Mouse (Mus musculus): ENCODE measurements at regions not wholly inside any gene's neighbourhood (a gene's known extent, or its start where the extent isn't known, plus 50 kb on each side); places are given as distances from the start of the nearest gene placed in this dataset.

DNA sequence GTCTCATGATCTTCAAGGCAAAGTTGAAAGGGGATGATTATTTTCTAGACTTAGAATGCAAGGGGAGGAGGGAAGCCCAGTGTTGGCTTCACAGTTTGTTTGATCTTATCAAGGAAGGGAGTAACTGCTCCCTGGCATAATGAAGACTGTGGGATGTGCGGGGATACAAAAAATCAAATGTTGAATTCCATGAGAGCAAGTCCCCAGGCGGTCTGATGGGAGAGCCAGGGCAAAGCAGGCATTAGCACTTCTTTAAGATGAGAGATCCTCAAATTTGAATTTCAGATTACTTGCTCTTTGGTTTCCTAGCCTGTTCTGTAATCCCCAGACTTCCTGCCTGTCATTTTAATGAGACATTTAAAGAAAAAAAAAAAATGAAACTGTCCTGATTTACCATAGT lies 525.6 kb upstream of the Man1a start:
- DNase-seq (ENCODE audit: low spot score) (no peak), ATAC-seq (replicated peaks; ENCODE audit: low FRiP score) (no peak)
- 34% methylated on average over 2 of the region's 2 CpGs for WGBS
- Histone ChIP-seq H3K9ac (ENCODE audit: low read length) (no peak overlapping the region), H3K4me3 (ENCODE audit: low read depth, low read length) (no peak overlapping the region), H3K4me2 (ENCODE audit: low read depth, low read length, severe bottlenecking) (no peak overlapping the region), H3K4me1 (replicated peaks; ENCODE audit: control insufficient read depth, insufficient read depth, low read length) (no peaks in the 10 kb centered on the region), H3K36me3 (ENCODE audit: control insufficient read depth, insufficient read depth, low read length) (no peaks in the 10 kb centered on the region), H3K9me3 (ENCODE audit: control insufficient read depth, low read length) (no peaks in the 10 kb centered on the region), H3K27me3 (ENCODE audit: control insufficient read depth, insufficient read depth, low read length) (no peaks in the 10 kb centered on the region), H3K27ac (ENCODE audit: low read depth, low read length) (no peak overlapping the region)

DNA sequence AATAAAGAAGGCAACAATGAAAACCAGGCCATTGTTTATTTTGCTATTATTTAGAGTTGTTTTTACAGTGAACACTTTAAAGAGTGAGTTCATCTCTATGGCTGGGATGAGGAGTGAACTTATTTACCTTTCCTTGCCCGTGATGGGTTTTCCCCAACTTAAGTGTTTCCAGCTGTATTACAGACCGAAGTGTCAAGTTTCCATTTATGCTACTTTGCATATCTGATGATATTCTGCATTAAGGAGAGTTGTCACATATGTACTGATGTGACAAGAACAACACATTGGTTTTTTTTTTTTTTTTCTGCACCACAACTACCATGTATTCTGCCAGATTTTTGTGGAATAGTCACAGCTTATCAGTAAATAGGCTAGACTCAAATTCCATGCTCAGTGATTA lies 518.7 kb upstream of the Man1a start:
- H3K4me3 ChIP-seq (ENCODE audit: low read depth, low read length), result no peak overlapping the region
- 73% methylated on average over 2 of the region's 2 CpGs for WGBS
- no peak overlapping the region for H3K9ac ChIP-seq (ENCODE audit: low read length)
- no peaks in the 10 kb centered on the region for H3K4me1 ChIP-seq (replicated peaks; ENCODE audit: control insufficient read depth, insufficient read depth, low read length)
- DNase-seq (ENCODE audit: low spot score) (no peak), ATAC-seq (replicated peaks; ENCODE audit: low FRiP score) (no peak)
- H3K36me3 ChIP-seq (ENCODE audit: control insufficient read depth, insufficient read depth, low read length), result no peaks in the 10 kb centered on the region
- no peaks in the 10 kb centered on the region for H3K9me3 ChIP-seq (ENCODE audit: control insufficient read depth, low read length)
- H3K27me3 ChIP-seq (ENCODE audit: control insufficient read depth, insufficient read depth, low read length), result no peaks in the 10 kb centered on the region
- no peak overlapping the region for H3K4me2 ChIP-seq (ENCODE audit: low read depth, low read length, severe bottlenecking)
- H3K27ac ChIP-seq (ENCODE audit: low read depth, low read length), result no peak overlapping the region

DNA sequence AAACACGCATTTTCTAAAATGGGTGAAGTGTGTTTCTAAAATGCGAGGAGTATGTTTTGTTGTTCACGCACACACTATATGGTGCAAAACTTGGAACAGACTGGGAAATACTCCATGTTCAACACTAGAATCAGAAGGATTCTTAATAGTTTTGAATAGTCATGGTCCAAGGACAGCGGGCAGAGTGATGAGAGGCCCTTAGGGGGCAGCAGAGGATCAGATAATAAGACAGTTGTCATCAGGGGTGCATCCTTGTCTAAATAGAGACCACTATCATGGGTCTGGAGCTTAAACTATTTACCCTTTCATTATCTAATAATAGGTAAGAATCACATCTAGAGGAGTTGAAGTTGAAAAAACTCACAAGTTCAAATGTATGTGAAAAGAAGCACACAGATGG lies 482.2 kb upstream of the Man1a start:
- ATAC-seq (replicated peaks; ENCODE audit: low FRiP score) (0 out of 2 replicates have a peak, but pooled peaks have one; percentile 30), DNase-seq (ENCODE audit: low spot score) (no peak)
- H3K4me2 ChIP-seq (ENCODE audit: low read depth, low read length, severe bottlenecking), result no peak overlapping the region
- H3K27me3 ChIP-seq (ENCODE audit: control insufficient read depth, insufficient read depth, low read length), result no peaks in the 10 kb centered on the region
- no peak overlapping the region for H3K27ac ChIP-seq (ENCODE audit: low read depth, low read length)
- H3K36me3 ChIP-seq (ENCODE audit: control insufficient read depth, insufficient read depth, low read length), result no peaks in the 10 kb centered on the region
- no peaks in the 10 kb centered on the region for H3K4me1 ChIP-seq (replicated peaks; ENCODE audit: control insufficient read depth, insufficient read depth, low read length)
- 67% methylated on average over 4 of the region's 4 CpGs for WGBS
- H3K9ac ChIP-seq (ENCODE audit: low read length), result no peak overlapping the region
- no peaks in the 10 kb centered on the region for H3K9me3 ChIP-seq (ENCODE audit: control insufficient read depth, low read length)
- no peak overlapping the region for H3K4me3 ChIP-seq (ENCODE audit: low read depth, low read length)

DNA sequence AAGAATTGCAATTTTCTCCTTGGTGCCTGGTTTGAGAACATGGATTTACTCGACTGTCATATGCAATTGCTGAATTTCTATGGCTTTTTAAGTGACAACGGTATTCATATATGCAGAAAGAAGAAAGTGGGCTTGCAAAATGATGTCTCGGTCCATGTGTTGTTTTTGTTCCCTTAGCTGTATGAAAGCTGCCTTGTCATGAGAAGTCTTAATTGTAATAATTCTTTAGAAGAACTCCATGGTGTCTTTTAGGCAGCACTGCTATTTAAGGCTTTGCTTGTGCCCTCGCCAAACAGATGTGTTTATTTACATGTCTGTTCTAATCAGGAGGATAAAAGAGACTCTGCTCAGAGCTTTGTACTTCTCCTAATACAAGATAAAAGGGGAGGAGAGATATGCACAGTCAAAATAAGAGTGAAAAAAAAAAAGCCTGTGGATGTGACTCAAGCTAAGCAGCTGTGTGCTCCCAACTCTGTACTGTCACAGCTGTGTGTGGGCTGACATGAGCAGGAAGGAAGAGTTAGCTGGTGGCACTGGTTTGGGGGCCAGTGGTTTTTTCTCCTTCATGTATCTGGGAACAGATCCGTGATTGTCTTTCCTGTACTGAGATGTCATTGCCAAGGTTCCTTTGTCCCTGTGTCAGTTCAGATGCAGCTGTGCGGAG lies 475.5 kb upstream of the Man1a start:
- ATAC-seq (replicated peaks; ENCODE audit: low FRiP score), result no peak

DNA sequence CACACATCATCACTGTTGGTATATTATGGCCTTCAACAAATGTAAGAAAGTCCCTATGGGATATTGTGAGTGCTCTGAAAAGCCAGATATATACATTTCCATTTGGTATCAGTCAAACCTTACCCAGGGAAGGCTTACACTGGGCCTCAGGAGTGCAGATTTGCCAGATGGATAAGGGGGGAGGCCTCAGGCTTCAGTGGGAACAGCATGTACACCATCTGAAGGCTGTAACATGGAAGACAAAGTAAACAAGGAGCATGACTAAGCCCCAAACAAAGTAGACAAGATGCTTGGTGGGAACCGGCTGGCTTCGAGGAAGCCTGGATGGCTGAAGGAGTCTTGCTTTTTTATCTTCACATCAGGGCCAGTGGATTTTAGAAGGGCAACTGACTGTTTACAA lies 474.3 kb upstream of the Man1a start:
- Histone ChIP-seq H3K9me3 (ENCODE audit: control insufficient read depth, low read length) (no peaks in the 10 kb centered on the region), H3K9ac (ENCODE audit: low read length) (no peak overlapping the region), H3K4me1 (replicated peaks; ENCODE audit: control insufficient read depth, insufficient read depth, low read length) (no peaks in the 10 kb centered on the region), H3K27me3 (ENCODE audit: control insufficient read depth, insufficient read depth, low read length) (no peaks in the 10 kb centered on the region), H3K4me3 (ENCODE audit: low read depth, low read length) (no peak overlapping the region), H3K27ac (ENCODE audit: low read depth, low read length) (no peak overlapping the region), H3K4me2 (ENCODE audit: low read depth, low read length, severe bottlenecking) (no peak overlapping the region), H3K36me3 (ENCODE audit: control insufficient read depth, insufficient read depth, low read length) (no peaks in the 10 kb centered on the region)
- DNase-seq (ENCODE audit: low spot score) (no peak), ATAC-seq (replicated peaks; ENCODE audit: low FRiP score) (no peak)
- 92% methylated on average over 2 of the region's 2 CpGs for WGBS

More for the DNA sequence above, 475.5 kb upstream of the Man1a start:
- DNase-seq (ENCODE audit: low spot score), result no peak
- no peak overlapping the region for H3K4me2 ChIP-seq (ENCODE audit: low read depth, low read length, severe bottlenecking)
- no peaks in the 10 kb centered on the region for H3K36me3 ChIP-seq (ENCODE audit: control insufficient read depth, insufficient read depth, low read length)
- H3K4me3 ChIP-seq (ENCODE audit: low read depth, low read length), result no peak overlapping the region
- no peaks in the 10 kb centered on the region for H3K9me3 ChIP-seq (ENCODE audit: control insufficient read depth, low read length)
- no peak overlapping the region for H3K9ac ChIP-seq (ENCODE audit: low read length)
- 84% methylated on average over 6 of the region's 6 CpGs for WGBS
- no peaks in the 10 kb centered on the region for H3K4me1 ChIP-seq (replicated peaks; ENCODE audit: control insufficient read depth, insufficient read depth, low read length)
- no peaks in the 10 kb centered on the region for H3K27me3 ChIP-seq (ENCODE audit: control insufficient read depth, insufficient read depth, low read length)
- H3K27ac ChIP-seq (ENCODE audit: low read depth, low read length), result no peak overlapping the region

DNA sequence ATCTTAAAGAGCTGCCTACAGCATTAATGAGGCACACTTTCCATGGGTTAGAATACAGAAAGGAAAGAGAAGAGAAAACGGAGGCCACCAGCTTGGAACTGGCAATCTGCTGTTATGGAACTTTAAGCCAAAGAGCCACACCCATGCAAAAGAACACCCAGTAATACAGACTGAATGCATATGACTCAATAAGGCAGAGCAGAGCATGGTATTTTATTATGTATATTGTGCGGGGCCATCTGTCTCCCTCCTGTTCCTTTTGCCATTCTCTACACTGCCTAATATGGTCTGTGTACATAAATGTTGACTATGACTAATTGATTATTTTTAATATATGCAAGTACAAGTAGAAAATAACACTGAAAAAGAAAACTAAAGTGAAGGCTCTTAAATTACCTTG lies 472.6 kb upstream of the Man1a start:
- no peak for DNase-seq (ENCODE audit: low spot score)
- Histone ChIP-seq H3K4me3 (ENCODE audit: low read depth, low read length) (no peak overlapping the region), H3K9me3 (ENCODE audit: control insufficient read depth, low read length) (no peaks in the 10 kb centered on the region), H3K4me2 (ENCODE audit: low read depth, low read length, severe bottlenecking) (no peak overlapping the region), H3K9ac (ENCODE audit: low read length) (no peak overlapping the region), H3K36me3 (ENCODE audit: control insufficient read depth, insufficient read depth, low read length) (no peaks in the 10 kb centered on the region), H3K4me1 (replicated peaks; ENCODE audit: control insufficient read depth, insufficient read depth, low read length) (no peaks in the 10 kb centered on the region), H3K27ac (ENCODE audit: low read depth, low read length) (no peak overlapping the region), H3K27me3 (ENCODE audit: control insufficient read depth, insufficient read depth, low read length) (no peaks in the 10 kb centered on the region)
- no peak for ATAC-seq (replicated peaks; ENCODE audit: low FRiP score)
- WGBS, result 90% methylated on average over 2 of the region's 2 CpGs

DNA sequence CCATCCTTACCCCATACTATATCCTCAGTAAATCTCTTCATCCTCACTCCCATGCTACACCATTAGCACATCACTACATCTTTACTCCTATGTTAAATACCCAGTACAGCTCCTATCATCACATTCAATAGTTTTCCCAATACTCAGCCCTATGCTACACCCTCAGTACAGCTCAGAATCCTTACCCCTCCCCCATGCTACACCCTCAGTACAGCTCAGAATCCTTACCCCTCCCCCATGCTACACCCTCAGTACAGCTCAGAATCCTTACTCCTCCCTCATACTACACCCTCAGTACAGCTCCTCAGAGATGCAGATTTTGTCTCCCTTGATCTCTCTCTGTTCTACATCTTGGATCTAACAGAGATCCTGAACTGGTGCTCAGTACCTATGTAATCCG lies 472.1 kb upstream of the Man1a start:
- H3K4me1 ChIP-seq (replicated peaks; ENCODE audit: control insufficient read depth, insufficient read depth, low read length), result no peaks in the 10 kb centered on the region
- DNase-seq (ENCODE audit: low spot score), result no peak
- WGBS, result 86% methylated on average over 1 of the region's 1 CpGs
- no peak overlapping the region for H3K9ac ChIP-seq (ENCODE audit: low read length)
- H3K9me3 ChIP-seq (ENCODE audit: control insufficient read depth, low read length), result no peaks in the 10 kb centered on the region
- H3K27ac ChIP-seq (ENCODE audit: low read depth, low read length), result no peak overlapping the region
- H3K4me2 ChIP-seq (ENCODE audit: low read depth, low read length, severe bottlenecking), result no peak overlapping the region
- H3K27me3 ChIP-seq (ENCODE audit: control insufficient read depth, insufficient read depth, low read length), result no peaks in the 10 kb centered on the region
- H3K36me3 ChIP-seq (ENCODE audit: control insufficient read depth, insufficient read depth, low read length), result no peaks in the 10 kb centered on the region
- no peak overlapping the region for H3K4me3 ChIP-seq (ENCODE audit: low read depth, low read length)
- ATAC-seq (replicated peaks; ENCODE audit: low FRiP score), result no peak

DNA sequence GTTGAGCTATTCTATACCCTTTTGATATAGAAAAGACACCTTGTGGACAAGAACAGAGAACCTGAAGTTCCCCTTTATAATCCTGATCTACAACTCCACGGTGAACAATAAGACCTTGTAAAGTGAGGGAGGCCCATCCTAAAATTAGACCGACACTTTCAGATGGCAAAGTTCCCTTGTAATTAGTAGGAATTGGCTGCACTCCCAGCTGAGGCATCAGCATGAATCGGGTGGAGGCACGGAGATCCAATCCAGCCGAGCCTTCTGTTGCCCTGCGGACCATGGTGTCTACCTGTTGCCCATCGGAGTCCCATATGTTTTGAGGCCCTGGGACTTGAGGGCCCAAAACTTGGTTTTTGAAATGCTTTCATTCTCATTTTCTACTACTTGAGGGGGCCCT lies 456.2 kb upstream of the Man1a start:
- Histone ChIP-seq H3K9me3 (ENCODE audit: control insufficient read depth, low read length) (no peaks in the 10 kb centered on the region; the same call in 1 of the 2 replicates), H3K4me1 (replicated peaks; ENCODE audit: control insufficient read depth, insufficient read depth, low read length) (no peaks in the 10 kb centered on the region), H3K27me3 (ENCODE audit: control insufficient read depth, insufficient read depth, low read length) (no peaks in the 10 kb centered on the region), H3K36me3 (ENCODE audit: control insufficient read depth, insufficient read depth, low read length) (no peaks in the 10 kb centered on the region), H3K4me2 (ENCODE audit: low read depth, low read length, severe bottlenecking) (no peak overlapping the region), H3K9ac (ENCODE audit: low read length) (no peak overlapping the region), H3K4me3 (ENCODE audit: low read depth, low read length) (no peak overlapping the region), H3K27ac (ENCODE audit: low read depth, low read length) (no peak overlapping the region)
- 90% methylated on average over 7 of the region's 7 CpGs for WGBS
- no peak for ATAC-seq (replicated peaks; ENCODE audit: low FRiP score)
- DNase-seq (ENCODE audit: low spot score), result no peak

DNA sequence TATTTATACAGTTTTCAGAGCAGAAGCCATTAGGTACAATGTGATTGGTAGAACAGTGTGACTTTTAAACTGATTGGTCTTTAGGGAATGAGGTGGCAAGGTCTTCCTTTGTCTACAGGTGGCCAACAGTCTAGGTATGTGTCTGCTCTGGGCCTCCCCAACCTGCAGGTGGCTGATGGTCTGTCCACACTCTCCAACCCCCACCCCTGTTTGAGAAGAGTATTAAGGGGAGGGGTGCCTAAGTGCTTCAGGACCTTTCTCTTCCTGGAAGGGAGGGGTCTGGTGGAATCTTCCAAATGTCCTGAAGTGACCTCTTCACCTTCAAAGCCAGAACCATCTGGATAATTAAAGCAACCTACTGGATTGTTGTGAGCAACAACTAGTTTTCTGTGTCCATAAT lies 434.4 kb upstream of the Man1a start:
- H3K4me2 ChIP-seq (ENCODE audit: low read depth, low read length, severe bottlenecking), result no peak overlapping the region
- H3K4me3 ChIP-seq (ENCODE audit: low read depth, low read length), result no peak overlapping the region
- no peaks in the 10 kb centered on the region for H3K27me3 ChIP-seq (ENCODE audit: control insufficient read depth, insufficient read depth, low read length)
- no peaks in the 10 kb centered on the region for H3K4me1 ChIP-seq (replicated peaks; ENCODE audit: control insufficient read depth, insufficient read depth, low read length)
- ATAC-seq (replicated peaks; ENCODE audit: low FRiP score) (no peak), DNase-seq (ENCODE audit: low spot score) (no peak)
- H3K36me3 ChIP-seq (ENCODE audit: control insufficient read depth, insufficient read depth, low read length), result no peaks in the 10 kb centered on the region
- no peak overlapping the region for H3K9ac ChIP-seq (ENCODE audit: low read length)
- H3K27ac ChIP-seq (ENCODE audit: low read depth, low read length), result no peak overlapping the region
- no peaks in the 10 kb centered on the region for H3K9me3 ChIP-seq (ENCODE audit: control insufficient read depth, low read length)

Measured in forebrain, embryonic 11.5 days (tissue).